Mouse (Mus musculus): ENCODE data around the gene Myh4.

GRCm38 (mm10) chr11:67190316-67190715, 47.5 kb upstream of the Myh4 start:
- TF ChIP-seq POLR2A (IDR thresholded peaks at IDR 0.05; ENCODE audit: borderline replicate concordance, low read depth, low read length) (no peak), CTCF (IDR thresholded peaks at IDR 0.05; ENCODE audit: low read depth, low read length) (no peak)
